Mouse (Mus musculus) liver, embryonic 14.5 days (tissue): ENCODE results near the gene Llgl2.

Experiments used
- CTCF ChIP-seq: IDR thresholded peaks from 2 replicates; pipeline ENCODE4 v1.5.1; 2016; ENCODE audit warnings: antibody characterized with exemption, low read depth, control low read depth
- EP300 ChIP-seq: IDR thresholded peaks from 2 replicates; pipeline ENCODE4 v1.6.1; 2016; ENCODE audit warnings: antibody characterized with exemption, low read depth

DNA sequence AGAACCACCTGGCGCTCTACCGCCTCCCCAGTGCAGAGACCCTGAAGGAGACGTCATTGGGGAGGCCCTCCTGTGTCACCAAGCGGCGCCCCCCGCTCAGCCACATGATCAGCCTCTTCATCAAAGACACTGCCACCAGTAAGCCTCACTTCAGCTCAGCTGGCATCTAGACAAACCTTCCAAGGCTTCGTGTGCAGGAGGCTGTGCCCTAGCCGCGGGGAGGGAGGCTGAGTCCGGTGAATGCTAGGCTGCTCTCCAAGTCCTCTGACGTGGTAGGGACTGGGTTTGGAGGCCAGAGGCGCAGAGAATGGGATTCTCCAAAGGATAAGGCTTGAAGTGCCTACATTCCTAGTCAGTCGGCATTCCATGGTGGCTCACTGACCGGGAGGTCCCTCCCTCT lies 31.5 kb upstream of the Llgl2 start:
- no peak for TF ChIP-seq EP300
- no peak for TF ChIP-seq CTCF
